Mouse (Mus musculus) G1E-ER4 (cell line): Measurements from ENCODE around the gene Cfap221. TPM values are rescaled to one million over a fixed set of nuclear protein-coding genes. Genes with fewer than 3 reads are reported as not detected.

Experiments used
- GATA1 ChIP-seq: IDR thresholded peaks from one replicate; pipeline ENCODE4 v1.8.0; 2012; ENCODE audit warnings: low read length, inconsistent platforms
- polyA plus RNA-seq: library from polyadenylated mRNA; stranded (reverse); fragments of >175 nt; gene quantifications from 2 replicates; pipeline ENCODE4 v1.2.3, GENCODE M21; 2012

Gene Cfap221
- not detected in 2 replicates for polyA plus RNA-seq

DNA sequence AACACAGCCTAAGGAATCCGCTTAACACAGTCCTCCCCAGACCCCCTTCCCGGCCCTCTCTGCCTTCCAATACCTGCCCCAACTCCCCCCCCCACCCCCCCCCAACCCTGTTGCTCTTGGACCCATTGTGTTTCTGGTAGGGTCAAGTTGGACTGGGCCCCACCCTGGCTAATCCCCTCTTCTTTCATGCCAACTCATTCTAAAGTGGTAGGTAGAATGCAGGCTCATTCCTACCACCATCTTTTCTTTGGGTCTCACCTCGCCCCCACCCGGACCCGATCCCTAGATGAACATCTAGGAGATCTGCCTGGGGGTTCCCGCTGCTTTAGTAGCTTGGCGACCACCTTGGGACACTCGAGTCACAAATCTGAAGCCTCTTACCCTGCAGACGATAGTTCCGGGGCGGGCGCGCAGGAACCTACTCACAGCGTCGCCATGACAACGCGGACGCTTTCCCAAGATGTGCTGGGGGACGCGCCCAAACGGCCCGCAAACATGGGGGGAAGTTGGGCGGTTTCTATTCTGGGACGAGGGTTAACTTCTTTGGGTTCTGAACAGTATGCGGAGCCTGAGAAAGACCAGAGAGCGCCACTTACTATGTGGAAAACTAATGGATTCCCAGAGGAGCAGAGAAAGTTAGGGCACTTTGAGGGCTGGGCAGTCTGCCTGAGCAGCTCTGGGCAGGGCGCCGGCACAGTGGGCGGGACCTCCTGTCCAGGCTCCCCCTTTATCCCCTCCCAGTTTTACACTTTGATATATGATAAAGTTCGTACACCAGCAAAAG lies at the start of gene Cfap221:
Gene Cfap221, minus strand, starts transcription at position 437 of the 784 bp plus-strand sequence.
- TF ChIP-seq GATA1 = no peak

DNA sequence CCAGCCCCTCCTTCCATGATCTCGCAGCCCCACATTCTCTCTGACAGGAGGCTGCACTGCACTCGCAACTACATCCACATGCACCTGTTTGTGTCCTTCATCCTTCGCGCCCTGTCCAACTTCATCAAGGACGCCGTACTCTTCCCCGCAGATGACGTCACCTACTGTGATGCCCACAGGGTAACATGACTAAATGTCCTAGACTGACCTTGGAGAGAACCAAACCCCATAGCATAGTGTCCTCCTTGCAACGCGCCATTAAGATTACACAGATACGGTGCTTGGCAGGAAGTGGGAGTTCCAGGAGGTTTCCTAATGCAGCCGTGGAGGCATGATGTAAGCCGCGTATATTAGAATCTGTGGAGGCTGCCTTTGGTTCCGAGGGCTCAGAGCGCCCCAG lies 47.5 kb upstream of the Cfap221 start:
- no peak for TF ChIP-seq GATA1

DNA sequence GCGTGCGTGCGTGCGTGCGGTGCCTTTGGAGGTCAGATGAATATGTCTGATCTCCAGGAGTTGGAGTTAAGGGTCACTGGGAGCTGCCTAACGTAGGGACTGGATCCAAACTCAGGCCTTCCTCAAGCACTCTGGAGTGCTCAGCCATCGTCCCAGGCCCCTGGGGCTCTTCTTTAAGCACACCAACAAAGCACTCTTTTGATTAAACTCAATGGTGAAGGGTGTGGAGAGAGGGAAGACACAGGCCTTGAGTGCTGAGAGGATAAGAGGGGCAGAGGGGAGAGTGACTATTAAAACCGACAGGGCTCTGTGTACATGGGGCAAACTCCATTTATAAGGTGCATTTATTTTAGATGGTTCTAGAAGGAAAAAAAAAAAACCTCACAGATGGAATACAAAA lies 45.4 kb upstream of the Cfap221 start:
- no peak for TF ChIP-seq GATA1

DNA sequence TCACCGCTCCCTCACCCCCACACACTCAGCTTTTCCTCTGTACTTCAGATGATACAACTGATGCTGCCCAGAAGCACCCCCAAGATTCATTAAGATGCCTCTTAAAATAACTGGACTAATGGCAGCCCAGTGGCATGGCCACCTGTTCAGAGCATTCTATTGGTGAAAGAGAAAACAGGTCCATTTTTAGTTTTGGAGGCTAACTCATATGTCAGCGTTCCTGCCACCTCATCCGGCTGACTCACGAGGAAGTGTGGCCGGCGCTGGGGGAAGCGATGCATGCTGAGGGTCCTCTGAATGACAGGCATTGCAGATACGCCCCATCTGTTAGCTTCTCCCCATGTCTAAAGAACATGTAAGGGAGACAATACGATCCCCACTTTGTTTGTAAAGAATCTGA lies 41.6 kb upstream of the Cfap221 start:
- no peak for TF ChIP-seq GATA1

DNA sequence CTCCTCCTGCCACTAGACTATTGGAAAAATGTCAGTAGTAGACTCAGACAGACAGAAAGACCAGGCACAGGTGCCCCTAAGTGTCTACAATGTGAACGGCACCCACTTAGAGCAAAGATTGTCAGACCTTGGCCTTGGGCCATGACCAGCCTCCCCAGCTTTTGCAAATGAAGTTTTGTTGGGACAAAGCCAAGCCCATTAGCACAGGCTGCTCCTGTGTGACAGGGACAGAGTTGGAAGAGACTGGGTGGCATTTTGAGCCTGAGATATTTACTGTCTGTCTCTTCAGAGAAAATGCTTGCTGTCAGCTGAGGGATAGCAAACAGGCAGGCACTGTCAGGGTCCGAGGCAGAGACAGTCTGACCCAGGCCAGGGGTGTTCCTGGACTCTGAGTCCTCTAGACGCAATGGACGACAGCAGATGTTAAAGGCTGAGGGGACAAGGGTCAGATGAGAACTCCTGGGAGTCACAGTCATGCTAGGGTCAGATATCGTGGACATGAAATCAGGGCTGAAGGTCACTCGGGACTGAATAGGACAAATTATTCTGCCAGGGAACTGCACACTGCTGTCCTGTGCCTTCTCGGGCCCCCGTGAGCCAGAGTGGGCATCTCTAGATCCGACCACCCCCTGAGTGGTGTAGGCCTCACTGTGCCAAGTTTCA lies 40.1 kb upstream of the Cfap221 start:
- TF ChIP-seq GATA1 = no peak

DNA sequence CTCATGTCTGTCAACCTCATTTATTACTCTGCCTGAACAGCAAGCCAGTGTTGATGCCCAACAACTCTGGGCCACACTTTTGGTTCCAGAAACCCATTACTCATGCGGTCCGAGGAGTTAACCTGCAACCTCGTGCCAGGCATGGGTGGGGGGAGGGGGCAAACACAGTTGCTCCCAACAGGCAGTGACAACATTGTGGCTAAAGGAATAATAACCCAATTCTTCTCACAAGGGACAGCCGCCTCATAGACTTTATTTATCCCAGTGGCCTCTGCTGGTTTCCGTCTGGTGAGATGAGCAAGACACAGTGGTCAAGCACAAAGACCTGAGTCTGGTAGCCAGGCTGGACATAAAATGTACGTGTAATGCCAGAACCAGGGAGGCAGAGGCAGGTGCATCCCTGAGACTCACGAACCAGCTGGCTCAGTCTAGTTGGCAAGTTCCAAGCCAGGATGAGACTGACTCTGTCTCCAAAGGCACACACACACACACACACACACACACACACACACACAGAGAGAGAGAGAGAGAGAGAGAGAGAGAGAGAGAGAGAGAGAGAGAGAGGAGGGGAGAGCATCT lies 38.5 kb upstream of the Cfap221 start:
- TF ChIP-seq GATA1 = no peak

DNA sequence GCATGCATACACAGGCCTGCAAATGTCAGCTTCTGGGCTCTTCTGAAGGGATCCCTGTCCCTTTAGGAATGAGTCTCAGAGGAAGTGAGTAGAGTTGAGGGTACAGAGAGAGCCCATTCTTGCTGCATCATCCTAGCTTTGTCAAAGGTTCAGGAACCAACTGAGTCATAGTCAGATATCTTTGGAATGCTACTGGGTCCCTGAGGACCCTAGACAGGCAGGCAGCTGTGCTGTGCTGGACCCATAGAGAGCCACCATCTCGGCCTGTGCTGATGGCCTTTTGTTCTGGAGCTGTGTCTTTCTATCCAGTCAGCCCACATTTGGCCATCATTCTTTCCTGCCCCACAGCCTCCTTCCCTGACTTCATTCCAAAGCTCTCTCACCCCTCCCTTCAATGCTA lies 37.8 kb upstream of the Cfap221 start:
- TF ChIP-seq GATA1 = no peak

DNA sequence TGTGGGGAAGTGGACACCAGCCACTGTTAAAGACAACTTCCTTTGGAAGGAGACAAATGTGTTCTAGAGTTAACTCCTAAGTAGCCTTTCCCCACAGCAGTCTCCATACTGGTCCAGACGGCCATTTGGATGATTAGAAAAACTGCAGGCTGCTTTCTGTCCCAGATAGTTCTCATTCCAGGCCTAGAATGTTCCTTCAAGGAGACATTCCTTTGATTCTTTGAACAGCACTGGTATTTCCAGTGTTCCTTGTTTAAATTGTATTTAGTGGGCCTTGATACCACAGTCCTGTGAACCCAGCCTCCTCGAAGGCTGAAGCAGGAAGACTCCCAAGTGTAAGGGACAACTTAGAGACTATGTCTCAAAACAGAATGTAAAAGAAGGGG lies 36.4 kb upstream of the Cfap221 start:
- TF ChIP-seq GATA1 = no peak

DNA sequence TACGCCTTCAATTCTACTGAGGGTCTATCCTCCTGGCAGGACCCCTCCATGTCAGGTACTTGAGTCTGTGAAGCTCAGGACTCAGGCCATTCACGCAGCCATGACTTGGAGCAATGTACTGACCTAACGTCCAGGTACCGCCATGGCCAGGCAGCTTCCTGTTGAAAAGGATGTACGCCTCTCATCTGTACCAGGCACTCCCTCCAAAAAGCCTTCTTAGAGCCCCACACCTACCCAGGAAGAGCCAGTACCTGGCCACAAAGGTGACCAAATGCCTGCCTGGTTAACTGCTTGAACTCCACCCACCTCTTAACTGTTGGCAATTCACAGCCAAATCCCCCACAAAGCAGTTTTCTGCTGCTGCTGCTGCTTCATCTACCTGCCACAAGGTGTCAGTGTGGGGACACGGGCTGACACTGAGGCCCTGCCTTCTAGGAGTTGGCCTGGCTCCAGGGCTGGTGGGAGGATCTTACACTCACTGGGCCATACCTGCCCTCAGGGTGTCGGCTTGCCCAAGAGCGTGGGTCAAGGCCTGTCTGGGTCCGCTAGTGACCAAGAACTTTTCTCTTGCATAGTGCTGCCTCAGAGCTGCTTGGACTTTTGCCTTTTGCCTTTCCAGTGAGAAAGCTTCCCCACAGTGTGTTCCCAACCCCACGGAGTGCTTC lies 35.9 kb upstream of the Cfap221 start:
- no peak for TF ChIP-seq GATA1

DNA sequence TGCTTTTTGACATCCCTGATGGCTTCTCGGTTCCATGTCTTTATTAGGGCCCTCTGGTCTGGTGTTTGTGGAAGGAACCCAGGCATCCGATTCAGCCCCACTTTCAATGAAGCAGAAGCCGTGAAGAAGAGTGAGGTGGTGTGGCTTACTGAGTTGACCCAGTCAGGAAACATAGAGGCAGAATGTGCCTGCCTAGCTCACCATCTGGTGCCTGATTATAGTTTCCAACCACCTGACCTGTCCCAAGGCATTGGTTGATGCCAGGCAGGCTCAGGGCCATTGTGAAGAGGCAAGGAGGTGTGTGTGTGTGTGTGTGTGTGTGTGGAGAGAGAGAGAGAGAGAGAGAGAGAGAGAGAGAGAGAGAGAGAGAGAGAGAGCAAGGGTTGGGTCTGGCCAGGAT lies 33.4 kb upstream of the Cfap221 start:
- no peak for TF ChIP-seq GATA1

DNA sequence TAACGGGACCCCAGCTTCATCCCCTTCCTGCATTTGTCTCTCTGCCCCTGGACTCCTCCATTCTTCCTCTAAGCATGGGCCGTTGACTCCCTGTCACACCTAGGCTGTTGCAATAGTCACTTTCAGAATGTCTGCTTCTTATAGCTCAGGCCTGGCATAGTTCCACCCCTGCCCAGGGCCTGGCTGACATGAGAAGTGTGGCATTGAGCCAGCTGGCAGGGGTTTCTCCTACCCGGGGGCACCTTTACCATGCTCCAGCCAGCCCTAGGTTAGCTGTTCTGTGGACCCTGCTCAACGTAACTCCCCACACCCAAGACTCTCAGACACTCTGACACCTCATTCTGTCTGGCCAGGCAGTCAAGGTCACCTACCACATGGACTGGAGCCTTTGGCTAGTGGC lies 30.7 kb upstream of the Cfap221 start:
- TF ChIP-seq GATA1 = no peak

DNA sequence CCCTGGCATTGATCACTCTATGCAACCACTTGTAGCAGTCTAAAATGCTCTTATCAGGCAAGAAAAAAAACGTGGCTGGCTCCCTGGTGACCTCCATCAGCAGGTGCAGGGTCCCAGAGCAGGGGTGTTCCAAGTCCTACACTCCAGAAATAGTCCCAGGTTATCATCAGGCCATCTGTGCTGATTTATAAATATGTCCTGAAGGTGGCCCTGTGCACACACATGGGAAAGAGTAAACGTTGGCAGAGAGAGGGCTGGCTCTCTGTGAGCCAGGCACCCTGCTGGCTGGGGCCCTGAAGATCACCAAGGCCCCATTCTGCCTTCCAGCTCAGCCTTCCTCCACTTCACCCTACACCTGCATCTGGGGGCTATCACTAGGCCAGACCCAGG lies 28.0 kb upstream of the Cfap221 start:
- TF ChIP-seq GATA1 = no peak

DNA sequence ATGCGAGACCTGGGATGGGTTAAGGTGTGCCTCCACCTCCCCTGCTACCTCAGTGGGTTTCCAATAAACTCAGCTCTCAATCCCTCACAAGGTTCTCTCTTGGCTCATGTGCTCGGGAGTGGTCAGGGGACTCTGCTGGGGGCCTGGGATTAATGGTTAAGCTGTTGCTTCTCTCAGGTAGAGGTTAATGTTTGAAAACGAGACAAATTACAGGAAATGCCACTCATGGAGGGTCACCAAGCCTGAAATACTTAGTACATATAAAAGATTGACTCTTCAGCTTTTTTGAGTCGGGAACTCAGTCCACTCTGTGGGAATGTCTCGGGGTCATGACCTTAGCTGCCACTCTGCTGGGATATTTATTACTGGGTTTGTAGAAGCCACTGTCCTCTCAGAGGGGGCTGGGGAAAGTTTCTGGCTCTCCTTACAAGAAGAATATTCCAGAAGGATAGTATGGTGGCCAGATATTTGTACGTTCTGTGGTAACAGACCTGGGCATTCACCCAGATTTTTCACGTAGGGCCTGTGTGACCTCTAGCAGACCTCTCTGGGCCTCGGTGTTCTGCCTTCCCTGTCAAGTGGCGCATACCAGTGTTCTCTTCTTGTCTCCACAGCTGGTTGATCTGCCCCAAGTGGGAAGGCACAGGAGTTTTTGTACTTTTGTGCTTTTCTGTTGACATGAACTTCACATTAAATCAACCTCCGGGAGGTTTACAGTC lies 27.5 kb upstream of the Cfap221 start:
- no peak for TF ChIP-seq GATA1

DNA sequence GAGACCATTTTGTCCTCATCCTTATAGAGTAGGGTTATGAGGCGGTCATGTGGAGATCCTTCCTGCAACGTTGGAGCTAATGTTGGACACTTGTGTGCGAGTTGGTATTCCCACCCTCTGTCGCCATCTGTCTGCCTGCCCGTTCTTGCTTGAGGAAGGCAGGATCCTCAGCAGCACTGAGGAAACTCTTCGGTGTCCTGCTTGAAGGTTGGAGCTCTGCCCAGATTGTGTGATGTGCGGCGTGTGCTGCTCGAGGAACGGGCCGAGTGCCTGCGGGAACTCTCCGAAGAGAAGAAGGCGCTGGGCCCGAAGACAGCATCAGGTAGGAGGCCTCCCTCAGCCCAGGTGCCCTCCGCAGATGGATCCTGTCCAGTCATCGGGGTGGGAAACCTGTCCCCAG lies 24.9 kb upstream of the Cfap221 start:
- no peak for TF ChIP-seq GATA1

DNA sequence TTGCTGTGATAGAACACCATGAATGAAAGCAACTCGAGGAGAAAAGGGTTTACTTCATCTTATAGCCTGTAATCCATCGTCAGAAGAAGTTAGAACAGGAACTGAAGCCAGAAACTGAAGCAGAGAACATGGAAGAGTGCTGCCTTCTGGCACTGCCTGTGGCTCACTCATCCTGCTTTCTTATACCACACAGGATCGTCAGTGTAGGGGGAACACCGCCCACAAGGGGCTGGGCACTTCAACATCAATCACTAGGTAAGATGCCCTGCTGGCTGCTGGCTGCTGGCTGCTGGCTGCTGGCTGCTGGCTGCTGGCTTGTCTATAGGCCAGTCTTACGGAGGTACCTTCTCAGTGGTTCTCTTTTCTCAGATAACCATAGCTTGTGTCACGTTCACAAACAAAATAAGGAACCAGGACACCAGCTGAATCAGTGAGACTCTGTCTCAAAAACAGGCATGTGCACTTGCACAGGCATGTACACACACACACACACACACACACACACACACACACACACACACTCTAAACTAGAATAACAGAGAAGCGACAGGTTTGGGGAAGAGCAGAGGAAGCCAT lies 23.4 kb upstream of the Cfap221 start:
- TF ChIP-seq GATA1 = no peak
